Mouse (Mus musculus): ENCODE measurements around the gene Gon7. TPM values are rescaled to one million over a fixed set of nuclear protein-coding genes. Genes with fewer than 3 reads are reported as not detected.

The Gon7 gene
- 29.2 and 32.3 TPM in 2 replicates for polyA plus RNA-seq (2014; fragmentation: Nextera tagmentation; extraction: Ambion mirVana)

GRCm38 (mm10) chr12:102757689-102758402, at the start of gene Gon7, which contains the start of the genes Gm28051 and Ubr7:
Gene Gon7, minus strand, starts transcription at chr12:102757803.
Gene Gm28051, minus strand, starts transcription at chr12:102757765.
Gene Ubr7, plus strand, starts transcription at chr12:102757967.
- Histone ChIP-seq H3K9ac (peak within 1 kb of the TSS; percentile 71), H3K27ac (ENCODE audit: low read depth) (peak within 1 kb of the TSS; percentile 90), H3K9me3 (ENCODE audit: low read depth, low read length) (no peaks in the 10 kb centered on the region), H3K36me3 (ENCODE audit: insufficient read depth) (peaks cover 17% of the 10 kb centered on the region), H3K4me2 (peak within 1 kb of the TSS; percentile 93), H3K4me3 (ENCODE audit: low read depth, low read length) (peak within 1 kb of the TSS; percentile 83), H3K4me1 (ENCODE audit: insufficient read depth) (peaks cover 7% of the 10 kb centered on the region), H3K27me3 (ENCODE audit: insufficient read depth, low read length) (no peaks in the 10 kb centered on the region)
- peak; percentile 99 for DNase-seq
- under 1% methylated on average over 73 of the region's 73 CpGs for WGBS
- TF ChIP-seq CTCF (IDR thresholded peaks at IDR 0.05; ENCODE audit: low read depth), result peak; percentile 58
- ATAC-seq (ENCODE audit: insufficient read depth), result peak; percentile 96

- Histone ChIP-seq H3K27ac (ENCODE audit: low read depth) (no peak overlapping the region), H3K9me3 (ENCODE audit: low read depth, low read length) (no peaks in the 10 kb centered on the region), H3K4me1 (ENCODE audit: insufficient read depth) (no peaks in the 10 kb centered on the region), H3K36me3 (ENCODE audit: insufficient read depth) (peaks cover 17% of the 10 kb centered on the region), H3K4me2 (no peak overlapping the region), H3K27me3 (ENCODE audit: insufficient read depth, low read length) (no peaks in the 10 kb centered on the region), H3K4me3 (ENCODE audit: low read depth, low read length) (no peak overlapping the region), H3K9ac (no peak overlapping the region)
- 76% methylated on average over 2 of the region's 2 CpGs for WGBS
- DNase-seq (no peak), ATAC-seq (ENCODE audit: insufficient read depth) (no peak)
- TF ChIP-seq CTCF (IDR thresholded peaks at IDR 0.05; ENCODE audit: low read depth), result no peak
Observed at GRCm38 (mm10) chr12:102799528-102799927, 41.9 kb upstream of the Gon7 start.

DNA sequence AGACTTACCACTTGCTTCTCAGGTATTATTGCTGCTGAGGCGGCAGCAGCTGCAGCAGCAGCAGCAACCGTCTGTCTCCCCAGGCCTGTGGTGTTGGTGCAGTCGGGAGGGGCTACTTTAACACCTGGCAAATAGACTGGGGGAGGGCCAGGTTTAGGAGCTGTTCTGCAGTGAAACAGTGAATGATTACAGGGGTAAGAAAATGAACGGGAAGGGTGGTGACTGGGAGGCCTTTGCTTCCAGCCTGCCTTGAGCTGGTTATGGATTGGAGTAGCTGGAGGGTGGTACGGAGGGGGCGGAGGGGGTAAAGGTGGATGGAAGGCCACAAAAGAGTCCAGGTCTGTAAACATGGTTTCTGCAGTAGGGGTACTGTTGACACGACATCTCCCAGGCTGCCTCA, 30.3 kb upstream of the Gon7 start:
- H3K4me1 ChIP-seq (ENCODE audit: insufficient read depth), result no peaks in the 10 kb centered on the region
- H3K27ac ChIP-seq (ENCODE audit: low read depth), result no peak overlapping the region
- no peak for DNase-seq
- no peaks in the 10 kb centered on the region for H3K27me3 ChIP-seq (ENCODE audit: insufficient read depth, low read length)
- no peaks in the 10 kb centered on the region for H3K9me3 ChIP-seq (ENCODE audit: low read depth, low read length)
- H3K4me2 ChIP-seq, result no peak overlapping the region
- TF ChIP-seq CTCF (IDR thresholded peaks at IDR 0.05; ENCODE audit: low read depth), result no peak
- 80% methylated on average over 7 of the region's 7 CpGs for WGBS
- ATAC-seq (ENCODE audit: insufficient read depth), result no peak
- no peak overlapping the region for H3K4me3 ChIP-seq (ENCODE audit: low read depth, low read length)
- no peak overlapping the region for H3K9ac ChIP-seq
- H3K36me3 ChIP-seq (ENCODE audit: insufficient read depth), result peaks cover 81% of the 10 kb centered on the region

GRCm38 (mm10) chr12:102785593-102785985, 28.0 kb upstream of the Gon7 start:
- ATAC-seq (ENCODE audit: insufficient read depth), result no peak
- H3K4me1 ChIP-seq (ENCODE audit: insufficient read depth), result no peaks in the 10 kb centered on the region
- H3K9ac ChIP-seq, result no peak overlapping the region
- H3K4me2 ChIP-seq, result no peak overlapping the region
- H3K27me3 ChIP-seq (ENCODE audit: insufficient read depth, low read length), result no peaks in the 10 kb centered on the region
- no peaks in the 10 kb centered on the region for H3K9me3 ChIP-seq (ENCODE audit: low read depth, low read length)
- no peak overlapping the region for H3K27ac ChIP-seq (ENCODE audit: low read depth)
- DNase-seq, result no peak
- 88% methylated on average over 5 of the region's 5 CpGs for WGBS
- peaks cover 67% of the 10 kb centered on the region for H3K36me3 ChIP-seq (ENCODE audit: insufficient read depth)
- no peak overlapping the region for H3K4me3 ChIP-seq (ENCODE audit: low read depth, low read length)
- no peak for TF ChIP-seq CTCF (IDR thresholded peaks at IDR 0.05; ENCODE audit: low read depth)

GRCm38 (mm10) chr12:102784899-102785592, 27.4 kb upstream of the Gon7 start:
- 88% methylated on average over 19 of the region's 19 CpGs for WGBS

GRCm38 (mm10) chr12:102782841-102783240, 25.2 kb upstream of the Gon7 start:
- no peak for TF ChIP-seq CTCF (IDR thresholded peaks at IDR 0.05; ENCODE audit: low read depth)
- H3K9me3 ChIP-seq (ENCODE audit: low read depth, low read length), result no peaks in the 10 kb centered on the region
- WGBS, result 91% methylated on average over 5 of the region's 5 CpGs
- H3K4me1 ChIP-seq (ENCODE audit: insufficient read depth), result no peaks in the 10 kb centered on the region
- no peak overlapping the region for H3K9ac ChIP-seq
- no peak for DNase-seq
- no peak overlapping the region for H3K4me2 ChIP-seq
- no peak overlapping the region for H3K27ac ChIP-seq (ENCODE audit: low read depth)
- no peak overlapping the region for H3K4me3 ChIP-seq (ENCODE audit: low read depth, low read length)
- H3K36me3 ChIP-seq (ENCODE audit: insufficient read depth), result peaks cover 46% of the 10 kb centered on the region
- H3K27me3 ChIP-seq (ENCODE audit: insufficient read depth, low read length), result no peaks in the 10 kb centered on the region
- ATAC-seq (ENCODE audit: insufficient read depth), result no peak

More at GRCm38 (mm10) chr12:102784899-102785592, 27.4 kb upstream of the Gon7 start:
- DNase-seq (no peak), ATAC-seq (ENCODE audit: insufficient read depth) (no peak)
- Histone ChIP-seq H3K36me3 (ENCODE audit: insufficient read depth) (peaks cover 62% of the 10 kb centered on the region), H3K4me3 (ENCODE audit: low read depth, low read length) (no peak overlapping the region), H3K27ac (ENCODE audit: low read depth) (no peak overlapping the region), H3K4me1 (ENCODE audit: insufficient read depth) (no peaks in the 10 kb centered on the region), H3K9me3 (ENCODE audit: low read depth, low read length) (no peaks in the 10 kb centered on the region), H3K27me3 (ENCODE audit: insufficient read depth, low read length) (no peaks in the 10 kb centered on the region), H3K9ac (no peak overlapping the region), H3K4me2 (no peak overlapping the region)
- no peak for TF ChIP-seq CTCF (IDR thresholded peaks at IDR 0.05; ENCODE audit: low read depth)

DNA sequence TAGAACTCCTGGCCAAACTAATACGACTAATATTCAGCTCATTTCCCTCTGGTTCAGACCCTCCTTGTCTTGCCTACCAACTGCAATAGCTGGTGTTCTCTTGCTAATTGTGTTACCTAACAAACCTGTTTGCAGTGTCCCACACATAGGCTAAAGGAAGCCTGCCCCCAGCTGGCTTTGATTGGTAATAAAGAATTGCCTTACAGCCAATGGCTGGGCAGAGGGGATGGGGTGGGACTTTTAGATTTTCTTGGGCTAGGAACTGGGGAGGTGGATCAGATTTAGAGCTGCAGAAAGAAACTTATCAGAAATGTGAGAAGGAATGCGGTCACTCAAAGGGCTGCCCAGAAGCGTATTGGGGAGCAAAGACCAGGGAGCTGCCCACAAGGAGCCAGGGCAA, 21.8 kb upstream of the Gon7 start:
- Histone ChIP-seq H3K27me3 (ENCODE audit: insufficient read depth, low read length) (no peaks in the 10 kb centered on the region), H3K36me3 (ENCODE audit: insufficient read depth) (peaks cover 45% of the 10 kb centered on the region), H3K4me3 (ENCODE audit: low read depth, low read length) (no peak overlapping the region), H3K27ac (ENCODE audit: low read depth) (no peak overlapping the region), H3K9me3 (ENCODE audit: low read depth, low read length) (no peaks in the 10 kb centered on the region), H3K4me1 (ENCODE audit: insufficient read depth) (no peaks in the 10 kb centered on the region), H3K9ac (no peak overlapping the region), H3K4me2 (no peak overlapping the region)
- ATAC-seq (ENCODE audit: insufficient read depth) (peak; percentile 57; the same call in 1 of the 2 replicates), DNase-seq (peak; percentile 44)
- 45% methylated on average over 3 of the region's 3 CpGs for WGBS
- peak; percentile 31 for TF ChIP-seq CTCF (IDR thresholded peaks at IDR 0.05; ENCODE audit: low read depth)

Data from lung, embryonic 14.5 days (tissue).